Mouse (Mus musculus): Measurements from ENCODE around the gene Gapvd1.
A peak's percentile ranks its signal among the peaks of the same experiment; 100 is the strongest.
"Not testable (repeated sequence)": the region's sequence is repeated elsewhere in the genome, so short reads cannot be mapped to it uniquely, and the experiment has no call there.

Gapvd1 gene

GRCm38 (mm10) chr2:34754551-34755358, at the start of gene Gapvd1:
TSS of gene Gapvd1 (minus strand) at chr2:34755232.
- DNase-seq (ENCODE audit: low read depth, low spot score), result no peak

- no peak for DNase-seq (ENCODE audit: low read depth, low spot score)
Measured at GRCm38 (mm10) chr2:34804815-34805214, 49.8 kb upstream of the Gapvd1 start.

- no peak for DNase-seq (ENCODE audit: low read depth, low spot score)
Measured at GRCm38 (mm10) chr2:34804172-34804571, 49.1 kb upstream of the Gapvd1 start.

GRCm38 (mm10) chr2:34803746-34804145, 48.7 kb upstream of the Gapvd1 start:
- DNase-seq (ENCODE audit: low read depth, low spot score), result no peak

GRCm38 (mm10) chr2:34802565-34803245, 47.7 kb upstream of the Gapvd1 start:
- not testable (repeated sequence) for DNase-seq (ENCODE audit: low read depth, low spot score)

- DNase-seq (ENCODE audit: low read depth, low spot score), result peak; percentile 98
Measured at GRCm38 (mm10) chr2:34801516-34802482, 46.8 kb upstream of the Gapvd1 start.

- no peak for DNase-seq (ENCODE audit: low read depth, low spot score)
Measured at GRCm38 (mm10) chr2:34800371-34800770, 45.3 kb upstream of the Gapvd1 start.

GRCm38 (mm10) chr2:34799357-34800256, 44.6 kb upstream of the Gapvd1 start, which contains the start of gene Rabepk:
TSS of gene Rabepk (minus strand) at chr2:34799912.
- DNase-seq (ENCODE audit: low read depth, low spot score), result peak; percentile 26

- DNase-seq (ENCODE audit: low read depth, low spot score), result no peak
Measured at GRCm38 (mm10) chr2:34795426-34795825, 40.4 kb upstream of the Gapvd1 start.

GRCm38 (mm10) chr2:34794511-34794910, 39.5 kb upstream of the Gapvd1 start:
- DNase-seq (ENCODE audit: low read depth, low spot score), result no peak

GRCm38 (mm10) chr2:34792543-34792942, 37.5 kb upstream of the Gapvd1 start:
- not testable (repeated sequence) for DNase-seq (ENCODE audit: low read depth, low spot score)

- DNase-seq (ENCODE audit: low read depth, low spot score), result no peak
Measured at GRCm38 (mm10) chr2:34790282-34790681, 35.2 kb upstream of the Gapvd1 start.

GRCm38 (mm10) chr2:34784085-34784484, 29.1 kb upstream of the Gapvd1 start:
- no peak for DNase-seq (ENCODE audit: low read depth, low spot score)

- no peak for DNase-seq (ENCODE audit: low read depth, low spot score)
Measured at GRCm38 (mm10) chr2:34783064-34784020, 28.3 kb upstream of the Gapvd1 start.

GRCm38 (mm10) chr2:34777237-34777868, 22.3 kb upstream of the Gapvd1 start:
- no peak for DNase-seq (ENCODE audit: low read depth, low spot score)

- no peak for DNase-seq (ENCODE audit: low read depth, low spot score)
Measured at GRCm38 (mm10) chr2:34774493-34774892, 19.5 kb upstream of the Gapvd1 start.

GRCm38 (mm10) chr2:34773673-34774072, 18.6 kb upstream of the Gapvd1 start:
- DNase-seq (ENCODE audit: low read depth, low spot score), result no peak

- DNase-seq (ENCODE audit: low read depth, low spot score), result no peak
Measured at GRCm38 (mm10) chr2:34772252-34773235, 17.5 kb upstream of the Gapvd1 start.
